Mouse (Mus musculus) hindbrain, embryonic 11.5 days (tissue): Measurements from ENCODE around the gene Eda2r. TPM values are rescaled to one million over a fixed set of nuclear protein-coding genes. Genes with fewer than 3 reads are reported as not detected.

ENCODE experiments used
- ATAC-seq: fragments of 200-750 bp; cut with Nextera tagmentation; 2 replicates; pipeline ENCODE4 v1.8.0; 2017; ENCODE audit warnings: mild to moderate bottlenecking, moderate TSS enrichment, moderate library complexity; ENCODE audit not compliant: low FRiP score
- DNase-seq: peaks from one replicate; pipeline ENCODE4 v3.0.0-alpha.2; 2015; ENCODE audit warnings: low spot score
- H3K27ac ChIP-seq: fragments of 300-500 bp; sonication (generic); 2 replicates; pipeline ENCODE4 v1.5.1; 2014; ENCODE audit warnings: mild to moderate bottlenecking, low read depth, low read length
- H3K27me3 ChIP-seq: fragments of 300-500 bp; sonication (generic); 2 replicates; pipeline ENCODE4 v1.6.1; 2014; ENCODE audit warnings: mild to moderate bottlenecking, low read length, moderate library complexity, mixed read lengths; ENCODE audit not compliant: control insufficient read depth, insufficient read depth
- H3K36me3 ChIP-seq: fragments of 300-500 bp; sonication (generic); 2 replicates; pipeline ENCODE4 v1.6.1; 2014; ENCODE audit warnings: mild to moderate bottlenecking, low read length, moderate library complexity, mixed read lengths; ENCODE audit not compliant: control insufficient read depth, insufficient read depth
- H3K4me1 ChIP-seq: fragments of 300-500 bp; sonication (generic); replicated peaks from 2 replicates; pipeline ENCODE4 v1.6.1; 2014; ENCODE audit warnings: low read length, mixed read lengths; ENCODE audit not compliant: control insufficient read depth, insufficient read depth
- H3K4me2 ChIP-seq: fragments of 300-500 bp; sonication (generic); replicated peaks from 2 replicates; pipeline ENCODE4 v1.6.1; 2014; ENCODE audit warnings: mild to moderate bottlenecking, low read depth, low read length
- H3K4me3 ChIP-seq: fragments of 300-500 bp; sonication (generic); 2 replicates; pipeline ENCODE4 v1.5.1; 2014; ENCODE audit warnings: low read depth, low read length
- H3K9ac ChIP-seq: fragments of 300-500 bp; sonication (generic); 2 replicates; pipeline ENCODE4 v1.6.1; 2014; ENCODE audit warnings: low read depth, low read length
- H3K9me3 ChIP-seq: fragments of 300-500 bp; sonication (generic); 2 replicates; pipeline ENCODE4 v1.6.1; 2016; ENCODE audit warnings: low read length; ENCODE audit not compliant: control insufficient read depth
- WGBS: fragments of 180-500 bp; shearing (Covaris S2); extraction: QIAGEN DNeasy Blood & Tissue Kit; methylation state at CpG from one replicate; pipeline ENCODE4 v1.1.7; 2014; 5-methylcytosine and 5-hydroxymethylcytosine counted together
- polyA plus RNA-seq: library from polyadenylated mRNA; unstranded; fragments of >200 nt; fragmentation: Nextera tagmentation; extraction: Ambion mirVana; gene quantifications from 2 replicates; pipeline ENCODE4 v1.2.1, GENCODE M21; 2014

Eda2r gene
- 0.82 and 1.7 TPM in 2 replicates for polyA plus RNA-seq

GRCm38 (mm10) chrX:97377065-97377421 lies at the start of gene Eda2r:
Gene Eda2r (minus strand): TSS chrX:97377216.
- DNase-seq (peak; percentile 54), ATAC-seq (peak; percentile 96)
- Histone ChIP-seq H3K4me1 (no peaks in the 10 kb centered on the region), H3K27me3 (no peaks in the 10 kb centered on the region), H3K27ac (no peak within 1 kb of the TSS), H3K9ac (no peak within 1 kb of the TSS), H3K36me3 (no peaks in the 10 kb centered on the region), H3K4me2 (peak within 1 kb of the TSS; percentile 29; the same call in 1 of the 2 replicates), H3K4me3 (peak within 1 kb of the TSS; percentile 19), H3K9me3 (no peaks in the 10 kb centered on the region)
- 12% methylated on average over 8 of the region's 8 CpGs for WGBS

- Histone ChIP-seq H3K36me3 (no peaks in the 10 kb centered on the region), H3K9me3 (no peaks in the 10 kb centered on the region), H3K4me1 (no peaks in the 10 kb centered on the region), H3K4me3 (no peak overlapping the region), H3K27ac (no peak overlapping the region), H3K27me3 (no peaks in the 10 kb centered on the region), H3K9ac (no peak overlapping the region), H3K4me2 (no peak overlapping the region)
- 72% methylated on average over 2 of the region's 2 CpGs for WGBS
- ATAC-seq (no peak), DNase-seq (no peak)
Measured at GRCm38 (mm10) chrX:97397872-97398271, 20.9 kb upstream of the Eda2r start.

- Histone ChIP-seq H3K9me3 (no peaks in the 10 kb centered on the region), H3K4me2 (no peak overlapping the region), H3K9ac (no peak overlapping the region), H3K4me3 (no peak overlapping the region), H3K4me1 (no peaks in the 10 kb centered on the region), H3K27me3 (no peaks in the 10 kb centered on the region), H3K36me3 (no peaks in the 10 kb centered on the region), H3K27ac (no peak overlapping the region)
- DNase-seq (no peak), ATAC-seq (no peak)
- WGBS = 69% methylated on average over 1 of the region's 1 CpGs
Measured at GRCm38 (mm10) chrX:97378076-97378475, 1.1 kb upstream of the Eda2r start.

- no peaks in the 10 kb centered on the region for H3K36me3 ChIP-seq
- H3K4me3 ChIP-seq = peak overlapping the region; percentile 19
- DNase-seq = peak; percentile 13
- H3K27me3 ChIP-seq = no peaks in the 10 kb centered on the region
- no peaks in the 10 kb centered on the region for H3K4me1 ChIP-seq
- H3K9me3 ChIP-seq = no peaks in the 10 kb centered on the region
- ATAC-seq = peak; percentile 70
- peak overlapping the region; percentile 29; the same call in 1 of the 2 replicates for H3K4me2 ChIP-seq
- no peak overlapping the region for H3K9ac ChIP-seq
- H3K27ac ChIP-seq = no peak overlapping the region
- 20% methylated on average over 15 of the region's 15 CpGs for WGBS
Measured at GRCm38 (mm10) chrX:97376321-97377064, 523 bp downstream of the Eda2r start.

GRCm38 (mm10) chrX:97372826-97373225 lies 4.2 kb downstream of the Eda2r start:
- Histone ChIP-seq H3K9me3 (no peaks in the 10 kb centered on the region), H3K27me3 (no peaks in the 10 kb centered on the region), H3K36me3 (no peaks in the 10 kb centered on the region), H3K4me1 (no peaks in the 10 kb centered on the region), H3K4me3 (no peak overlapping the region), H3K9ac (no peak overlapping the region), H3K27ac (no peak overlapping the region), H3K4me2 (no peak overlapping the region)
- WGBS = 70% methylated on average over 2 of the region's 2 CpGs
- ATAC-seq (no peak), DNase-seq (no peak)

- 69% methylated on average over 1 of the region's 1 CpGs for WGBS
- DNase-seq (no peak), ATAC-seq (no peak)
Measured at GRCm38 (mm10) chrX:97369206-97369605, 7.8 kb downstream of the Eda2r start.

GRCm38 (mm10) chrX:97368741-97369140 lies 8.3 kb downstream of the Eda2r start:
- DNase-seq = no peak
- 71% methylated on average over 2 of the region's 2 CpGs for WGBS
- ATAC-seq = no peak
- Histone ChIP-seq H3K9me3 (no peaks in the 10 kb centered on the region), H3K4me3 (no peak overlapping the region), H3K4me1 (no peaks in the 10 kb centered on the region), H3K27me3 (no peaks in the 10 kb centered on the region), H3K36me3 (no peaks in the 10 kb centered on the region), H3K27ac (no peak overlapping the region), H3K9ac (no peak overlapping the region), H3K4me2 (no peak overlapping the region)

More at GRCm38 (mm10) chrX:97369206-97369605, 7.8 kb downstream of the Eda2r start:
- H3K27ac ChIP-seq = no peak overlapping the region
- H3K4me1 ChIP-seq = no peaks in the 10 kb centered on the region
- H3K4me3 ChIP-seq = no peak overlapping the region
- H3K9me3 ChIP-seq = no peaks in the 10 kb centered on the region
- H3K27me3 ChIP-seq = no peaks in the 10 kb centered on the region
- no peak overlapping the region for H3K9ac ChIP-seq
- H3K36me3 ChIP-seq = no peaks in the 10 kb centered on the region
- H3K4me2 ChIP-seq = no peak overlapping the region

GRCm38 (mm10) chrX:97360919-97361318 lies 16.1 kb downstream of the Eda2r start:
- Histone ChIP-seq H3K27ac (no peak overlapping the region), H3K4me2 (no peak overlapping the region), H3K27me3 (no peaks in the 10 kb centered on the region), H3K9ac (no peak overlapping the region), H3K36me3 (no peaks in the 10 kb centered on the region), H3K4me1 (no peaks in the 10 kb centered on the region), H3K9me3 (no peaks in the 10 kb centered on the region), H3K4me3 (no peak overlapping the region)
- ATAC-seq (no peak), DNase-seq (no peak)
- WGBS = 43% methylated on average over 2 of the region's 2 CpGs

GRCm38 (mm10) chrX:97327891-97328290 lies 49.1 kb downstream of the Eda2r start:
- no peaks in the 10 kb centered on the region for H3K27me3 ChIP-seq
- DNase-seq = no peak

More at GRCm38 (mm10) chrX:97327891-97328290, 49.1 kb downstream of the Eda2r start:
- H3K9me3 ChIP-seq = no peaks in the 10 kb centered on the region
- H3K4me2 ChIP-seq = no peak overlapping the region
- H3K9ac ChIP-seq = no peak overlapping the region
- H3K36me3 ChIP-seq = no peaks in the 10 kb centered on the region
- H3K4me1 ChIP-seq = no peaks in the 10 kb centered on the region
- no peak for ATAC-seq
- H3K27ac ChIP-seq = no peak overlapping the region
- no peak overlapping the region for H3K4me3 ChIP-seq
